Mouse (Mus musculus) liver, embryonic 14.5 days (tissue): ENCODE data around the gene Phldb1.

Experiments
- CTCF ChIP-seq: IDR thresholded peaks from 2 replicates; pipeline ENCODE4 v1.5.1; 2016; ENCODE audit warnings: antibody characterized with exemption, low read depth, control low read depth
- EP300 ChIP-seq: IDR thresholded peaks from 2 replicates; pipeline ENCODE4 v1.6.1; 2016; ENCODE audit warnings: antibody characterized with exemption, low read depth

DNA sequence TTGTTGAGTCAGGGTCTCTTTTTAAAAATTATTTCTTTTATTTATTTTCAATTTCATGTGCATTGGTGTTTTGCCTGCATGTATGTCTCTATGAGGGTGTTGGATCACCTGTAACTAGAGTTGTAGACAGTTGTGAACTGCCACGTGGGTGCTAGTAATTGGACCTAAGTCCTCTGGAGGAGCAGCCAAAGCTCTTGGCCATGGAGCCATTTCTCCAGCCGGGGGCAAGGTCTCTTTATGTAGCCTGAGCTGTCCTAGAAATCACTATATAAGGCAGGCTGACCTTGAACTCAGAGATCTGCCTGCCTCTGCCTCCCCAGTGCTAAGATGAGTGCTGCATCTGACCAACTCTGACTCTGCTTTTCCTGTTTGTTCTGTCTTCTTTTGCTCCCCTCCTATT, 90.8 kb downstream of the Phldb1 start:
- TF ChIP-seq CTCF = no peak
- no peak for TF ChIP-seq EP300
